Mouse (Mus musculus): ENCODE measurements around the gene Car5b. TPM values are rescaled to one million over a fixed set of nuclear protein-coding genes. Genes with fewer than 3 reads are reported as not detected.

Gene Car5b
- polyA plus RNA-seq, 1 experiment = 7.5 TPM

GRCm38 (mm10) chrX:163957803-163958466, 69.9 kb downstream of the Car5b start:
- H3K36me3 ChIP-seq (ENCODE audit: control insufficient read depth, insufficient read depth) = peaks cover 24% of the 10 kb centered on the region
- peak overlapping the region; percentile 52 for H3K4me3 ChIP-seq
- peak overlapping the region; percentile 66 for H3ac ChIP-seq (ENCODE audit: control insufficient read depth, insufficient read length)
- H3K4me2 ChIP-seq (ENCODE audit: low read depth) = peak overlapping the region; percentile 78
- H3K27me3 ChIP-seq (ENCODE audit: control insufficient read depth, insufficient read depth, insufficient read length) = no peaks in the 10 kb centered on the region
- TF ChIP-seq TCF12 (IDR thresholded peaks at IDR 0.05; ENCODE audit: insufficient read depth, poor library complexity, severe bottlenecking) (no peak), POLR2A (IDR thresholded peaks at IDR 0.05; ENCODE audit: insufficient read length, low read depth) (peak; percentile 75), POLR2AphosphoS2 (IDR thresholded peaks at IDR 0.05; ENCODE audit: insufficient read length, low read depth) (peak; percentile 62), E2F4 (IDR thresholded peaks at IDR 0.05; ENCODE audit: insufficient read depth) (peak; percentile 50), MYOG (IDR thresholded peaks at IDR 0.05; ENCODE audit: control insufficient read depth in 1 of 3, insufficient read depth in 1 of 3, insufficient read length in 2 of 3, low read depth in 2 of 3) (no peak), SRF (IDR thresholded peaks at IDR 0.05; ENCODE audit: control insufficient read depth, insufficient read length, low read depth) (no peak)
- peaks cover 19% of the 10 kb centered on the region for H3K79me2 ChIP-seq (ENCODE audit: control insufficient read depth, insufficient read depth)

GRCm38 (mm10) chrX:163957381-163957780, 70.4 kb downstream of the Car5b start:
- H3ac ChIP-seq (ENCODE audit: control insufficient read depth, insufficient read length) = no peak overlapping the region
- H3K27me3 ChIP-seq (ENCODE audit: control insufficient read depth, insufficient read depth, insufficient read length) = no peaks in the 10 kb centered on the region
- H3K4me3 ChIP-seq = peak overlapping the region; percentile 52
- peak overlapping the region; percentile 78 for H3K4me2 ChIP-seq (ENCODE audit: low read depth)
- TF ChIP-seq CEBPB (IDR thresholded peaks at IDR 0.05; ENCODE audit: insufficient read depth, poor library complexity, severe bottlenecking) = no peak
- TF ChIP-seq MYOD1 (IDR thresholded peaks at IDR 0.05; ENCODE audit: control insufficient read depth in 1 of 3, insufficient read length in 2 of 3, low read depth in 2 of 3) = peak in 2 of 3 experiments; percentile 9 to 47
- no peak for TF ChIP-seq MYOG (IDR thresholded peaks at IDR 0.05; ENCODE audit: control insufficient read depth in 1 of 3, insufficient read depth in 1 of 3, insufficient read length in 2 of 3, low read depth in 2 of 3)
- peaks cover 19% of the 10 kb centered on the region for H3K79me2 ChIP-seq (ENCODE audit: control insufficient read depth, insufficient read depth)
- H3K36me3 ChIP-seq (ENCODE audit: control insufficient read depth, insufficient read depth) = peaks cover 28% of the 10 kb centered on the region

- Histone ChIP-seq H3K36me3 (ENCODE audit: control insufficient read depth, insufficient read depth) (peaks cover 36% of the 10 kb centered on the region), H3K27me3 (ENCODE audit: control insufficient read depth, insufficient read depth, insufficient read length) (no peaks in the 10 kb centered on the region), H3ac (ENCODE audit: control insufficient read depth, insufficient read length) (no peak overlapping the region), H3K4me2 (ENCODE audit: low read depth) (no peak overlapping the region), H3K4me3 (no peak overlapping the region), H3K79me2 (ENCODE audit: control insufficient read depth, insufficient read depth) (peaks cover 3% of the 10 kb centered on the region)
- TF ChIP-seq POLR2A (IDR thresholded peaks at IDR 0.05; ENCODE audit: insufficient read length, low read depth) (no peak), TCF12 (IDR thresholded peaks at IDR 0.05; ENCODE audit: insufficient read depth, poor library complexity, severe bottlenecking) (no peak), REST (IDR thresholded peaks at IDR 0.05; ENCODE audit: insufficient read depth, insufficient read length) (no peak), SRF (IDR thresholded peaks at IDR 0.05; ENCODE audit: control insufficient read depth, insufficient read length, low read depth) (no peak), USF1 (IDR thresholded peaks at IDR 0.05; ENCODE audit: low read depth) (no peak), CEBPB (IDR thresholded peaks at IDR 0.05; ENCODE audit: insufficient read depth, poor library complexity, severe bottlenecking) (no peak)
These were observed 76.2 kb downstream of the Car5b start for GRCm38 (mm10) chrX:163951618-163952017.

GRCm38 (mm10) chrX:163944381-163944780, 83.4 kb downstream of the Car5b start:
- H3K4me3 ChIP-seq = no peak overlapping the region
- no peak overlapping the region for H3K4me2 ChIP-seq (ENCODE audit: low read depth)
- no peaks in the 10 kb centered on the region for H3K27me3 ChIP-seq (ENCODE audit: control insufficient read depth, insufficient read depth, insufficient read length)
- H3K36me3 ChIP-seq (ENCODE audit: control insufficient read depth, insufficient read depth) = peaks cover 15% of the 10 kb centered on the region
- TF ChIP-seq POLR2A (IDR thresholded peaks at IDR 0.05; ENCODE audit: insufficient read length, low read depth) (no peak), CEBPB (IDR thresholded peaks at IDR 0.05; ENCODE audit: insufficient read depth, poor library complexity, severe bottlenecking) (no peak), MAX (IDR thresholded peaks at IDR 0.05; ENCODE audit: low read depth) (no peak), SRF (IDR thresholded peaks at IDR 0.05; ENCODE audit: control insufficient read depth, insufficient read length, low read depth) (no peak), TCF12 (IDR thresholded peaks at IDR 0.05; ENCODE audit: insufficient read depth, poor library complexity, severe bottlenecking) (no peak), POLR2AphosphoS2 (IDR thresholded peaks at IDR 0.05; ENCODE audit: insufficient read length, low read depth) (no peak), USF1 (IDR thresholded peaks at IDR 0.05; ENCODE audit: low read depth) (no peak), REST (IDR thresholded peaks at IDR 0.05; ENCODE audit: insufficient read depth, insufficient read length) (no peak), E2F4 (IDR thresholded peaks at IDR 0.05; ENCODE audit: insufficient read depth) (no peak), TCF3 (IDR thresholded peaks at IDR 0.05; ENCODE audit: insufficient read length, low read depth) (no peak), MYOG (IDR thresholded peaks at IDR 0.05; ENCODE audit: control insufficient read depth in 1 of 3, insufficient read depth in 1 of 3, insufficient read length in 2 of 3, low read depth in 2 of 3) (no peak), MYOD1 (IDR thresholded peaks at IDR 0.05; ENCODE audit: control insufficient read depth in 1 of 3, insufficient read length in 2 of 3, low read depth in 2 of 3) (no peak)
- H3ac ChIP-seq (ENCODE audit: control insufficient read depth, insufficient read length) = no peak overlapping the region
- no peaks in the 10 kb centered on the region for H3K79me2 ChIP-seq (ENCODE audit: control insufficient read depth, insufficient read depth)

GRCm38 (mm10) chrX:163938587-163938986, 89.2 kb downstream of the Car5b start:
- no peaks in the 10 kb centered on the region for H3K27me3 ChIP-seq (ENCODE audit: control insufficient read depth, insufficient read depth, insufficient read length)
- TF ChIP-seq POLR2A (IDR thresholded peaks at IDR 0.05; ENCODE audit: insufficient read length, low read depth) = no peak
- peak in 2 of 3 experiments; percentile 45 to 47 for TF ChIP-seq MYOG (IDR thresholded peaks at IDR 0.05; ENCODE audit: control insufficient read depth in 1 of 3, insufficient read depth in 1 of 3, insufficient read length in 2 of 3, low read depth in 2 of 3)
- peak in 2 of 3 experiments; percentile 48 to 62 for TF ChIP-seq MYOD1 (IDR thresholded peaks at IDR 0.05; ENCODE audit: control insufficient read depth in 1 of 3, insufficient read length in 2 of 3, low read depth in 2 of 3)
- no peaks in the 10 kb centered on the region for H3K79me2 ChIP-seq (ENCODE audit: control insufficient read depth, insufficient read depth)
- H3K4me3 ChIP-seq = no peak overlapping the region
- no peak overlapping the region for H3ac ChIP-seq (ENCODE audit: control insufficient read depth, insufficient read length)
- peak overlapping the region; percentile 69 for H3K4me2 ChIP-seq (ENCODE audit: low read depth)
- peaks cover 13% of the 10 kb centered on the region for H3K36me3 ChIP-seq (ENCODE audit: control insufficient read depth, insufficient read depth)

All from myocyte (in vitro differentiated cells).